Mouse (Mus musculus): ENCODE measurements around the gene Il1r1. TPM values are rescaled to one million over a fixed set of nuclear protein-coding genes. Genes with fewer than 3 reads are reported as not detected.
A peak's percentile ranks its signal among the peaks of the same experiment; 100 is the strongest.

Gene Il1r1
- total and polyA plus RNA-seq, 3 experiments = 1.4 to 3.1 TPM; not detected in 1

- Histone ChIP-seq H3K36me3 (ENCODE audit: control insufficient read depth in 1 of 2, insufficient read depth in 2 of 2, low read length in 2 of 2) (peaks cover 0 to 4% of the 10 kb centered on the region in 2 experiments; a peak in 2 of 4 replicates), H3K4me1 (ENCODE audit: control insufficient read depth in 1 of 2, insufficient read depth in 2 of 2, low read length in 2 of 2) (peaks cover 2 to 8% of the 10 kb centered on the region in 2 experiments; a peak in 2 of 4 replicates), H3K79me2 (ENCODE audit: control insufficient read depth, insufficient read depth, low read length, poor library complexity) (no peaks in the 10 kb centered on the region), H3K9ac (ENCODE audit: control insufficient read depth, low read depth, low read length, poor library complexity, severe bottlenecking) (no peak overlapping the region), H3K27ac (ENCODE audit: control insufficient read depth, low read depth, low read length) (no peak overlapping the region), H3K9me3 (replicated peaks; ENCODE audit: insufficient read depth, low read length) (no peaks in the 10 kb centered on the region), H3K27me3 (ENCODE audit: control insufficient read depth in 1 of 2, insufficient read depth in 2 of 2, low read length in 2 of 2) (no peaks in the 10 kb centered on the region), H3K4me3 (ENCODE audit: control insufficient read depth in 1 of 2, insufficient read depth in 1 of 2, low read depth in 2 of 2, low read length in 2 of 2) (no peak overlapping the region)
- TF ChIP-seq ZKSCAN1 (IDR thresholded peaks at IDR 0.05; ENCODE audit: low read depth, low read length) (no peak), RAD21 (IDR thresholded peaks at IDR 0.05; ENCODE audit: low read depth, low read length) (no peak), GABPA (IDR thresholded peaks at IDR 0.05; ENCODE audit: low read depth, low read length) (no peak), GATA1 (IDR thresholded peaks at IDR 0.05; ENCODE audit: low read depth, low read length) (0 out of 2 replicates have a peak, but pooled peaks have one; percentile 28), MAX (IDR thresholded peaks at IDR 0.05; ENCODE audit: low read length) (no peak), HCFC1 (IDR thresholded peaks at IDR 0.05; ENCODE audit: low read depth, low read length) (no peak), MEF2A (IDR thresholded peaks at IDR 0.05; ENCODE audit: extremely low read depth, insufficient replicate concordance, low read depth, low read length, poor library complexity, severe bottlenecking) (no peak), UBTF (IDR thresholded peaks at IDR 0.05; ENCODE audit: borderline replicate concordance, insufficient read depth, low read depth, low read length) (no peak), TAL1 (IDR thresholded peaks at IDR 0.05; ENCODE audit: low read length) (no peak)
- no peak for DNase-seq (ENCODE audit: low read depth, low spot score)
Measured at GRCm38 (mm10) chr1:40324955-40325702, 100.2 kb downstream of the Il1r1 start.

DNA sequence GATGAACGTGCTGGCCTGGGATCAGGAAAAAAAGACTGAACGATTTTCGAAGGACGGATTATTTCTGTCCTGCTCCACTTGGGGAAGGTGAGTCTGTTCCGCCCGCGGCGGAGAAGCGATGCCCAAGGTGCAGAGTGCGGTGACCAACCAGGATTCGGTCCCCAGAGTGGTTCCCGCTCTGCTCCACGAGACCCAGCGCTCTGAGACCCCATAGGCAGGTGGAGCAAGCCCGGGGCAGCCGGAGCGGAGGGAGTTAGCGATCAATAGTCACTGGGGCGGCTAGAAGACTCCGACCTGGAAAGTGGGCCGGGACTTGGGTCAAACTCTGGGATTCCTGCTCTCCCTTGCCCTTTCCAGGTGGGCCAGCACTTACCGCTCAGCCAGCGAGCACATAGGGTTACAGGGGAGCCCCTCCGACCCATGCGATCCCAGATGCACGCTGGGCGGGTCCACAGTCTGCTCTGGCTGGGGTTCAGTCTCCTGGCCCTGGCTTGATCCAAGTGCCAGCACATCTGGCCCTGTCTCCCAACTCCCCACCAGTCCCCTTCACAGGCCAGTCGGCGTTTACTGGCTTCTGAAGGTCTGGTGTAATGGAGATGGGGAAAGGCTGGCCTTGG, 100.9 kb downstream of the Il1r1 start:
- no peak overlapping the region for H3K4me3 ChIP-seq (ENCODE audit: control insufficient read depth in 1 of 2, insufficient read depth in 1 of 2, low read depth in 2 of 2, low read length in 2 of 2)
- no peak overlapping the region for H3K9ac ChIP-seq (ENCODE audit: control insufficient read depth, low read depth, low read length, poor library complexity, severe bottlenecking)
- no peaks in the 10 kb centered on the region for H3K9me3 ChIP-seq (replicated peaks; ENCODE audit: insufficient read depth, low read length)
- H3K27me3 ChIP-seq (ENCODE audit: control insufficient read depth in 1 of 2, insufficient read depth in 2 of 2, low read length in 2 of 2) = no peaks in the 10 kb centered on the region
- DNase-seq (ENCODE audit: low read depth, low spot score) = no peak
- peaks cover 2 to 8% of the 10 kb centered on the region in 2 experiments; a peak in 2 of 4 replicates for H3K4me1 ChIP-seq (ENCODE audit: control insufficient read depth in 1 of 2, insufficient read depth in 2 of 2, low read length in 2 of 2)
- H3K79me2 ChIP-seq (ENCODE audit: control insufficient read depth, insufficient read depth, low read length, poor library complexity) = no peaks in the 10 kb centered on the region
- TF ChIP-seq SIN3A (IDR thresholded peaks at IDR 0.05; ENCODE audit: low read length) = no peak
- TF ChIP-seq CHD1 (IDR thresholded peaks at IDR 0.05; ENCODE audit: low read depth, low read length) = no peak
- no peak overlapping the region for H3K27ac ChIP-seq (ENCODE audit: control insufficient read depth, low read depth, low read length)
- H3K36me3 ChIP-seq (ENCODE audit: control insufficient read depth in 1 of 2, insufficient read depth in 2 of 2, low read length in 2 of 2) = peaks cover 0 to 4% of the 10 kb centered on the region in 2 experiments; a peak in 2 of 4 replicates

GRCm38 (mm10) chr1:40327604-40328003, 102.7 kb downstream of the Il1r1 start:
- H3K9me3 ChIP-seq (replicated peaks; ENCODE audit: insufficient read depth, low read length) = no peaks in the 10 kb centered on the region
- no peak overlapping the region for H3K4me3 ChIP-seq (ENCODE audit: control insufficient read depth in 1 of 2, insufficient read depth in 1 of 2, low read depth in 2 of 2, low read length in 2 of 2)
- H3K36me3 ChIP-seq (ENCODE audit: control insufficient read depth in 1 of 2, insufficient read depth in 2 of 2, low read length in 2 of 2) = peaks cover 0 to 4% of the 10 kb centered on the region in 2 experiments; a peak in 2 of 4 replicates
- no peak for DNase-seq (ENCODE audit: low read depth, low spot score)
- peaks cover 2 to 4% of the 10 kb centered on the region in 2 experiments; a peak in 2 of 4 replicates for H3K4me1 ChIP-seq (ENCODE audit: control insufficient read depth in 1 of 2, insufficient read depth in 2 of 2, low read length in 2 of 2)
- no peaks in the 10 kb centered on the region for H3K27me3 ChIP-seq (ENCODE audit: control insufficient read depth in 1 of 2, insufficient read depth in 2 of 2, low read length in 2 of 2)
- TF ChIP-seq ZC3H11A (IDR thresholded peaks at IDR 0.05; ENCODE audit: low read depth, low read length) = no peak
- TF ChIP-seq CHD1 (IDR thresholded peaks at IDR 0.05; ENCODE audit: low read depth, low read length) = no peak
- no peak for TF ChIP-seq MEF2A (IDR thresholded peaks at IDR 0.05; ENCODE audit: extremely low read depth, insufficient replicate concordance, low read depth, low read length, poor library complexity, severe bottlenecking)
- TF ChIP-seq TBP (IDR thresholded peaks at IDR 0.05; ENCODE audit: low read depth, low read length) = no peak
- no peak for TF ChIP-seq JUND (IDR thresholded peaks at IDR 0.05; ENCODE audit: low read depth, low read length)
- no peak for TF ChIP-seq ETS1 (IDR thresholded peaks at IDR 0.05; ENCODE audit: low read depth, low read length)
- TF ChIP-seq MAX (IDR thresholded peaks at IDR 0.05; ENCODE audit: low read length) = no peak
- no peak for TF ChIP-seq GATA1 (IDR thresholded peaks at IDR 0.05; ENCODE audit: low read depth, low read length)
- TF ChIP-seq MYB (IDR thresholded peaks at IDR 0.05; ENCODE audit: low read depth, low read length) = no peak
- no peak for TF ChIP-seq EP300 (IDR thresholded peaks at IDR 0.05; ENCODE audit: low read depth in 1 of 2, low read length in 2 of 2)
- TF ChIP-seq BHLHE40 (IDR thresholded peaks at IDR 0.05; ENCODE audit: borderline replicate concordance, low read depth, low read length) = no peak
- no peaks in the 10 kb centered on the region for H3K79me2 ChIP-seq (ENCODE audit: control insufficient read depth, insufficient read depth, low read length, poor library complexity)
- no peak overlapping the region for H3K9ac ChIP-seq (ENCODE audit: control insufficient read depth, low read depth, low read length, poor library complexity, severe bottlenecking)
- no peak overlapping the region for H3K27ac ChIP-seq (ENCODE audit: control insufficient read depth, low read depth, low read length)

All from MEL (cell line).